Mouse (Mus musculus) gastrocnemius, postnatal 36 days (tissue): ENCODE results near the gene Pcsk1. TPM values are rescaled to one million over a fixed set of nuclear protein-coding genes. Genes with fewer than 3 reads are reported as not detected.

Experiments
- DNase-seq, 2 experiments: peaks; one replicate each; pipeline ENCODE4 v3.0.0; 2022
- intact Hi-C: fragments of 180-260 bp; cut with DNase I; formaldehyde crosslinking; loops from one replicate; pipeline ENCODE4 v1.15.1; 2025
- long read RNA-seq, 2 experiments: library from polyadenylated mRNA; stranded (forward); transcript quantifications; one replicate each; pipeline ENCODE4 v2.0.0; 2021
- total RNA-seq, 2 experiments: library from RNA; stranded (reverse); gene quantifications; 2 replicates each; pipeline ENCODE4 v1.2.3; 2021

Gene Pcsk1
- total RNA-seq: under 1 TPM; 0.30 to 0.71 TPM
- long read RNA-seq, experiment 1: 0 reads
- long read RNA-seq, experiment 2, partial matches to known transcripts: 1 of 1 reads
- long read RNA-seq, experiment 2, other reads (novel, unspliced or antisense): 0 of 1 reads

DNA sequence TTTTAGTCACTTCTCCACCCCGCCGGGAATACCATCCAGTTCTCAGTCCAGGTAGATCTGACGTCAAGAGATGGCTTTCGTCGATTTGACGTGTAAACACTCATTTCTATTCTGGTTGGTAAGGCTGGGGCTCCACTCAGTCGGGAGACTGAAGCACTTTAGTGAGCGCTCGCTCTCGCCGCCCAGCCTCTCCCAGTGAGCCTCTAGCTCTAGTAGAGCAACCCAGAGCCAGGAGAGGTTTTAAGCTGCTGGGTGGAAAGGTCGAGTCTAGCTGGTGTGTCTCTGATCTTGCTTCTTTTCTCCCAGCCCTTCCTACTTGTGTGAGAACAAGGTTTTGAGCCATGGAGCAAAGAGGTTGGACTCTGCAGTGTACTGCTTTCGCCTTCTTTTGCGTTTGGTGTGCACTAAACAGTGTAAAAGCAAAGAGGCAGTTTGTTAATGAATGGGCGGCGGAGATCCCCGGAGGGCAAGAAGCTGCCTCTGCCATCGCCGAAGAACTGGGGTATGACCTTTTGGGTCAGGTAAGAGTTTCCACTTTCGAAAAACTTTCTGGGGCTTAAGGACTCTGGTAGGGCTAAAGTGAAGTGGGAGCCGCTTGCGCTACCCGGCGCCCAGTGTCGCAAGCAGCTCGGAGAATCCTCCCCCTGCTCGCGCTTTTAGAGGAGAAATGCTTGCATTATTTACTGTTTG, at the start of gene Pcsk1:
TSS of gene Pcsk1 (plus strand) at position 106 of the 690 bp plus-strand sequence.
- intact Hi-C loops: no loop called here
- DNase-seq: no peak

DNA sequence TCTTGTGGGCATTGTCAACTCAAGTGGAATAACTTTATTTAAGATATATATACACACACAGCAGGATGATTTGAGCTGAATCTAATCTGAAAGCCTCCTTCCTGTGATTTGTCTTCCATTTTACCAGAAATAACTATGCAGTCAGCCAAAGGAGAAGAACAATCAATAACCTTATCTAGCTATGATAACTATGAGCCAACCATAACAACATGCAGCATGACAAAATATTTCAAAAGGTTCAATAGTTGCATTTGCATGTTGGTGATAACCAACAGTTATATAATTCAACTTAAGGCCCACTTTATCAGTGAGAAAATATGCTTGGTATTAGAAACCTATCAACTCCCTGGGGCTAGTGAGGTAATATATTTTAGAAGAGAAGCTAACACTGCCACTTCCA, 30.8 kb upstream of the Pcsk1 start:
- intact Hi-C loops: no loop called here
- no peak for DNase-seq

DNA sequence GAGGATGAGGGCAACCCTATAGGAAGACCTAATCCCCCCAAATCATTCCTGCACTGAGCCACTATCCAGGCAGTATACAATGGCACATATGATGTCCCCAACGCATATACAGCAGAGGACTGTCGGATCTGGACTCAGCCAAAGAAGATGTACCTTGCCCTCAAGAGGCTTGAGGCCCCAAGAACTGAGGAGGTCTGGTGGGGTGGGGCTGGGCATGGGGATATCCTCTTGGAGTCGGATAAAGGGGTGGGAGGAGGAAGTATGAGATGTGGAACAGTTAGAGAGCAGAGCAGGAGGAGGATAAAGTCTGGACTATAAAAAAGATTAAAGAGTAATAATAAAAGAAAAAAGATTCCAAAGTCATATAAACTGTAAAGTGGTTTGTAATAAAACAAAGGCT, 25.7 kb upstream of the Pcsk1 start:
- DNase-seq: no peak
- intact Hi-C loops: no loop called here

- intact Hi-C loops: no loop called here
- no peak for DNase-seq
These were observed 1.0 kb upstream of the Pcsk1 start for GRCm38 (mm10) chr13:75088597-75088996.

- no peak for DNase-seq
- intact Hi-C loops: no loop called here
These were observed 769 bp downstream of the Pcsk1 start for GRCm38 (mm10) chr13:75090411-75090779.

- no peak for DNase-seq
- intact Hi-C loops: no loop called here
These were observed 1.4 kb downstream of the Pcsk1 start for GRCm38 (mm10) chr13:75091071-75091470.

DNA sequence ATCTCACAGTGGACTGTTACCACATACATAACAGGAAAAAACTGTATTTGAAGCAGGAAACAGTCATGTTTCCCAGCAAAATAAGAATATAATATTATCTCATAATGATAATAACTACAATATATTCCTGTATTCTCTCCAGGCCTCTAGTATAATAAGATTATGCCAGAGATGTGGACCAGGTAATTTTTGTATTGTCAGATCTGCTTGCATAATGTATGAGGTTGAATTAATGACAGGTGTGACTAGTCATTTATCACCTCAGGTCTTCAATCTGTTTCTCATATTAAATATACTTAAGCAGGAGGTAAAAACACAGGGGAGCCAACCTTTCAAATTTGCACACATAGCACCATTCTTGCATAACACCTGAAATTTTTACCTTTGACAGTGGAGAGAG, 5.9 kb downstream of the Pcsk1 start:
- DNase-seq: no peak
- intact Hi-C loops: no loop called here

- intact Hi-C loops: no loop called here
- no peak for DNase-seq
These were observed 23.5 kb downstream of the Pcsk1 start for GRCm38 (mm10) chr13:75113114-75113513.

DNA sequence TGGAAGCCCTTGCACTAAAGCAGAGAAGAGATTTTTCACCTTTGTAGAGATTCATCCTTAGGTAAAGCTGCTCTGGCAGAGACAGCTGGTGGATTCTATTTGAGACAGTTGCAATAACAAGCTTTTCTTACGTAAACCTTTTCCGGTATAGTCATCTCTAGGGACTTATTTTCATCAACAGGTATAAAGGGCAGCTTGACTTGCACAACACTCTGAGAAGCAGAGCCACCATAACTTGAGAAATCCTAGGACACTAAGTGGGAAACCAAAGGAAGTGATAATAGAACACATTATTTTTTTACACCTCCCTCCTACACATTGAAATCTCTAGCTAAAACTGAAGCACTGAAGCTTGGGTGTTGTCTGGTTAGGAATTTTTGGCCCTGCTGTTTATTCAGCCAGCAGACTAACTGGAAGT, 24.4 kb downstream of the Pcsk1 start:
- DNase-seq: no peak
- intact Hi-C loops: no loop called here

- intact Hi-C loops: no loop called here
- no peak for DNase-seq
These were observed 25.2 kb downstream of the Pcsk1 start for GRCm38 (mm10) chr13:75114838-75115237.

GRCm38 (mm10) chr13:75135833-75136232, 46.2 kb downstream of the Pcsk1 start:
- DNase-seq: no peak
- intact Hi-C loops: no loop called here

DNA sequence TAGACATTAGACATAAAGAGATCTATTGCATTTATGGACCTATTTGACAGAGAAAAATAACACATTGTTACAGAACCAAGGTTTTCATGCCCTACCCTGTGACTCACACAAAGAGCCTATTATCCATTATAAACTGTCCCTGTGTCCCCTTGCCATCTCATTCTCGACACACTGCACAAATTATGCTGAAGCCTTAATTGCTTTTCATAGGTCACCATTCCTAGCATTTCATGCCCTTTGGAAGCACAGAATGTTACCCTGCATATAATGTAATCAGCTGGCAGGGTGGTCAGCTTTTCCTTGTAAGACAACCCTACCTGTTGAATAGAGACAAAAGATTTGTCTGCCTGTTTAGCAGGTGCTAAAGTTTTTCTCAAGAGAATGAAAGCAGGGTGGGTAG, 71.0 kb downstream of the Pcsk1 start:
- intact Hi-C loops: no loop called here
- DNase-seq: no peak

- no peak for DNase-seq
- intact Hi-C loops: no loop called here
These were observed 73.8 kb downstream of the Pcsk1 start for GRCm38 (mm10) chr13:75163408-75163807.
